Mouse (Mus musculus): ENCODE measurements around the gene Serbp1. TPM values are rescaled to one million over a fixed set of nuclear protein-coding genes. Genes with fewer than 3 reads are reported as not detected.
"Not testable (repeated sequence)": the region's sequence is repeated elsewhere in the genome, so short reads cannot be mapped to it uniquely, and the experiment has no call there.

The Serbp1 gene
- polyA plus RNA-seq, 1 experiment: 179 TPM

DNA sequence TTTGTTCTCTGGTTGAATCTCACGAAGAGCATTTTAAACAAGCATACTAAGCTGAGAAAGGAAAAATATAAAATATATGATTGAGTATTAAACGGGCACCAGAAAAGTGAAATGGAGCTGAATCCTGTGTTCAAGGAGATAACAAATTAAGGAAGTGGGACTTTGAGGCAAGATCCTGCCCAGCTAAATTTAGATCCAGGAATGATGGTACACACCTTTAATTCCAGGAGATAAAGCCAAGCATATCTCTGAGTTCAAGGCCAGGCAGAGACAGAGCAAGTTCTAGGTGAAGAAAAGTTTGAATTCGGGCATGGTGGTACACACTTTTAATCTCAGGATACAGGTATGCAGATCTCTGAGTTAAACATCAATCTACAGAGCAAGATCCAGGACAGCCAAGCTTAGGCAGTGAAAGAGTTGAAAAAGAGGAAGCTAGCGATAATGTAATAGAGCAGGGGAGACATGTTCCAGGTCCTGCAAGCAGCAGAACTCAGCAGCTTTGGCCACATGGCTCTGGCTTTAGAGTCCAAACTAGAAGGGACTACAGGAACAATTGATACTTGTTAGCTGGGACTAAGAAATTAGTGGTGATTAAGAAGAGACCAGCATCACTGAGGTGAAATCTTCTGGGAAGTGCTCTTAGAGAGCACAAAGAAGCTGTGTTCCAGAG is 24.4 kb upstream of the Serbp1 start:
- H3K27ac ChIP-seq (ENCODE audit: insufficient read depth, low read length): no peak overlapping the region
- H3K4me1 ChIP-seq (ENCODE audit: control insufficient read depth, insufficient read depth, low read length): no peaks in the 10 kb centered on the region
- no peak overlapping the region for H3K4me3 ChIP-seq (ENCODE audit: insufficient read depth, low read length)
- TF ChIP-seq POLR2A (IDR thresholded peaks at IDR 0.05; ENCODE audit: extremely low read depth, insufficient read depth, low read length): no peak
- TF ChIP-seq CTCF (IDR thresholded peaks at IDR 0.05; ENCODE audit: extremely low read depth, insufficient read depth, low read length): no peak

DNA sequence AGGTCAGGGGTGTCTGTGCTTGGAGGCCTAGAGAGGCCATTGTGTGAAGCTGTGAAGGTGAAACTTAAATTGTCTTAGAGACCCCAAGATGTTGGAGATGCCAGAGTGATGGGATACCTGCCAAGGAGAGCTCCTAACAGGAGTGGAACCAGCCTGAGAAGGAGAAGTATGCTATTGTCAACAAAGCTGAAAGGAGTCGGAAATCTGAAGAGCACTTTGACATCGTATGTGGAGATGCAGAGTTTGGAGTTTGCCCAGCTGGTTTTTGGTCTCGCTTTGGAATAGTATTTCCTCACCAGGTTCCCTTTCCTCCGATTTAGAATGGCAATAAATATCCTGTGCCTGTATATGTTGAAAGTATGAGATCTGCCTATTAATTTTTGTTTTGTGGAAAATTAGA is 20.6 kb upstream of the Serbp1 start:
- no peaks in the 10 kb centered on the region for H3K4me1 ChIP-seq (ENCODE audit: control insufficient read depth, insufficient read depth, low read length)
- no peak for TF ChIP-seq CTCF (IDR thresholded peaks at IDR 0.05; ENCODE audit: extremely low read depth, insufficient read depth, low read length)
- TF ChIP-seq POLR2A (IDR thresholded peaks at IDR 0.05; ENCODE audit: extremely low read depth, insufficient read depth, low read length): no peak
- H3K27ac ChIP-seq (ENCODE audit: insufficient read depth, low read length): no peak overlapping the region
- no peak overlapping the region for H3K4me3 ChIP-seq (ENCODE audit: insufficient read depth, low read length)

DNA sequence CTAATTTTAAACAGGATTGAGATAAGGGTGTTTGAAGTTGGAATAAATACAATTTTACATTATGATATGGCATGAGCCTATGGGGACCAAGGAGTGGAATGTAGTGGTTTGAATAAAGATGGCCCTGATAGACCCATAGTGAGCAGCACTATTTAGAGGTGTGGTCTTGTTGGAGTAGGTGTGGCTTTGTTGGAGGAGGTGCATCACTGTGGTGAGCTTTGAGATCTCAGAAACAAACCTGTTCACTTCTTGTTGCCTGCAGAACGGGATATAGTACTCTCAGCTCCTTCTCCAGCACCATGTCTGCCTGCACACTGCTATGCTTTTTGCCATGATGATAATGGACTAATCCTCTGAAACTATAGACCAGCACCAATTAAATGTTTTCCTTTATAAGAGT is 20.1 kb upstream of the Serbp1 start:
- Histone ChIP-seq H3K4me3 (ENCODE audit: insufficient read depth, low read length) (no peak overlapping the region), H3K4me1 (ENCODE audit: control insufficient read depth, insufficient read depth, low read length) (no peaks in the 10 kb centered on the region), H3K27ac (ENCODE audit: insufficient read depth, low read length) (no peak overlapping the region)
- TF ChIP-seq POLR2A (IDR thresholded peaks at IDR 0.05; ENCODE audit: extremely low read depth, insufficient read depth, low read length) (no peak), CTCF (IDR thresholded peaks at IDR 0.05; ENCODE audit: extremely low read depth, insufficient read depth, low read length) (no peak)

DNA sequence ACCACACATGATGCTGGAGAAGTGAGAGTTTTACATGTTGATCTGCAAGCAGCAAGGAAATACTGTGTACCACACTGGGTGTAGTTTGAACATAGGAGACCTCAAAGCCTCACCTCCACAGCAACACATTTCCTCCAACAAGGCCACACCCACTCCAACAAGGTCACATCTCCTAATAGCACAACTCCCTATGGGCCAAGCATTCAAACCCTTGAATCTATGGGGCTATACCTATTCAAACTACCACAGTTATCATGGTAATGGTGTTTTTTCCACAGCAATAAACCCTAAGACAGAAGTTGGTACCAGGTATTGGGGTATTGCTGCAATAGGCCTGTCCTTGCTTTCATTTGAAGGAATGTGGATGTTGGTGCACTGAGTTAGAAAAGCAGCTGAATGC is 19.4 kb upstream of the Serbp1 start:
- H3K4me3 ChIP-seq (ENCODE audit: insufficient read depth, low read length): no peak overlapping the region
- TF ChIP-seq CTCF (IDR thresholded peaks at IDR 0.05; ENCODE audit: extremely low read depth, insufficient read depth, low read length): no peak
- H3K27ac ChIP-seq (ENCODE audit: insufficient read depth, low read length): no peak overlapping the region
- no peaks in the 10 kb centered on the region for H3K4me1 ChIP-seq (ENCODE audit: control insufficient read depth, insufficient read depth, low read length)

DNA sequence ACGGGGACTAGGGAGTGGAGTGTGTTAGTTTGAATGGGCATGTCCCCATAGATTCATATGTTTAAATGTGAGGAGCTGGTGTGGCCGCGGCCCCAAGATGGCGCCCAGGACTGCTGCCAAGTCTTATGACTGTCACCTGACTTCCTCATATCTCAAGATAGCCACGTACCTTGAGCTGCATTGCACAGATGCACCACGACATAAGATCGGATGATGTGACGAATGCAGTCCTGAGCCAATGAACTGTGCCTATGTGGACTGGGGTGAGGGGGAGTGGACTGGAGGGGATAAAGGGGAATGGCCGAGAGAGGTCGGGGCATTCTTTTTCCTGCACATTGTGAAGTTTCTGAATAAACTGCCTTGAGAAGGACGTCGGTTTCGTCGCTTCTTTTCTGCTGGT is 18.0 kb upstream of the Serbp1 start:
- H3K4me3 ChIP-seq (ENCODE audit: insufficient read depth, low read length); H3K27ac ChIP-seq (ENCODE audit: insufficient read depth, low read length); H3K4me1 ChIP-seq (ENCODE audit: control insufficient read depth, insufficient read depth, low read length): not testable (repeated sequence)

DNA sequence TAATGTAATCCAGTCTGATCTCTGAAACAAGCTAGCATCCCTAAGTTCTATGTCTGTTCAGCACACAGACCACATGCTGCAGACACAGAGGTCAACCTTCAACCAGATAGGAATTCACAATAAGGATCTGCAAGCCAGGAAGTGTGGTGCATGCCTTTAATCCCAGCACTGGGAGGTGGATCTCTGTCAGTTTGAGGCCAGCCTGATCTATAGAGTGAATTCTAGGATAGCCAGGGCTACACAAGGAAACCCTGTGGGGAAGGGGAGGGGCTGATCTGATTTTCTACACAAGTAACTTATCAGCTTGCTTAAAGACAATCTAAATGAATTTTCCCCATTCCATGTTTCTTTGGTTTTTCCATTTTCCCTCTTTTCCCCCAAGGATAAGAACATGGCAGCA is 17.2 kb upstream of the Serbp1 start:
- Histone ChIP-seq H3K4me1 (ENCODE audit: control insufficient read depth, insufficient read depth, low read length) (no peaks in the 10 kb centered on the region), H3K27ac (ENCODE audit: insufficient read depth, low read length) (no peak overlapping the region), H3K4me3 (ENCODE audit: insufficient read depth, low read length) (no peak overlapping the region)
- no peak for TF ChIP-seq CTCF (IDR thresholded peaks at IDR 0.05; ENCODE audit: extremely low read depth, insufficient read depth, low read length)
- no peak for TF ChIP-seq POLR2A (IDR thresholded peaks at IDR 0.05; ENCODE audit: extremely low read depth, insufficient read depth, low read length)

DNA sequence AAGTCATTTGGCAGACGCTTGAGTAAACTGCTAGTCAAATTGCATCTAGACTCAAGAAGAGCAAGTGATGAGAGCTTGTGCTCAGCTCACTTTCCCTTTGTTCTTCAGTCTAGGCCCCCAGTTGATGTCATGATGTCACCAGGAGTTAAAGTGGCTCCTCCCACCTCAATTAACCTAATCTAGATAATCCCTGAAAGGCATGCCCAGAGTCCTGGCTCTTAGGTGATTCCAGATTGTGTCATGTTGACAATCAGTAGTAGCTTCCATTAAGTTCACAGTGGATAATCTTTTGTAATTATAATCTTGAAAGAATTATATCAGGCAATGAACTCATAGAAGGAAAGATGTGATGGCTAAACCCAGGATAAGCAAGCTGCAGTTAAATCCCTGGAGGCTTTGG is 14.9 kb upstream of the Serbp1 start:
- H3K27ac ChIP-seq (ENCODE audit: insufficient read depth, low read length): no peak overlapping the region
- no peak overlapping the region for H3K4me3 ChIP-seq (ENCODE audit: insufficient read depth, low read length)
- H3K4me1 ChIP-seq (ENCODE audit: control insufficient read depth, insufficient read depth, low read length): no peaks in the 10 kb centered on the region
- no peak for TF ChIP-seq CTCF (IDR thresholded peaks at IDR 0.05; ENCODE audit: extremely low read depth, insufficient read depth, low read length)
- no peak for TF ChIP-seq POLR2A (IDR thresholded peaks at IDR 0.05; ENCODE audit: extremely low read depth, insufficient read depth, low read length)

DNA sequence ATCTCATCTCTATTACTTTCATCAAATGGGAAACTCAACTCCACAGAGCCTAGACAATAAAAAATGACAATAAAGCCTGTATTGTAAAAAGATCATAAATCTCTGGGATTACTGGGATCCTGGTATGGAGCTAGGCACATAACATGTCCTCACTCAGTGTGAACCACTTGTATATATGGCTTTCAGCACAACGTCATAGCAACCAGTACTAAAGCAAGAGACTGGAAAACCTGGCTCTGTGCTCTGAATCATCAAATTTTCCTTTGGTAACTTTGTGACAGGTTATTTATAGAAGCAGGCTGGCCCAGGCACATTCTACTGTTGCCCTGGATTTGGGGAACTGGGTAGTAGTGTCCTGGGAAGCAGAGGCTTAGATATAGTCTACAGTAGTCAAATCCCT is 14.5 kb upstream of the Serbp1 start:
- H3K27ac ChIP-seq (ENCODE audit: insufficient read depth, low read length): no peak overlapping the region
- no peak overlapping the region for H3K4me3 ChIP-seq (ENCODE audit: insufficient read depth, low read length)
- H3K4me1 ChIP-seq (ENCODE audit: control insufficient read depth, insufficient read depth, low read length): no peaks in the 10 kb centered on the region
- TF ChIP-seq POLR2A (IDR thresholded peaks at IDR 0.05; ENCODE audit: extremely low read depth, insufficient read depth, low read length) (no peak), CTCF (IDR thresholded peaks at IDR 0.05; ENCODE audit: extremely low read depth, insufficient read depth, low read length) (no peak)

DNA sequence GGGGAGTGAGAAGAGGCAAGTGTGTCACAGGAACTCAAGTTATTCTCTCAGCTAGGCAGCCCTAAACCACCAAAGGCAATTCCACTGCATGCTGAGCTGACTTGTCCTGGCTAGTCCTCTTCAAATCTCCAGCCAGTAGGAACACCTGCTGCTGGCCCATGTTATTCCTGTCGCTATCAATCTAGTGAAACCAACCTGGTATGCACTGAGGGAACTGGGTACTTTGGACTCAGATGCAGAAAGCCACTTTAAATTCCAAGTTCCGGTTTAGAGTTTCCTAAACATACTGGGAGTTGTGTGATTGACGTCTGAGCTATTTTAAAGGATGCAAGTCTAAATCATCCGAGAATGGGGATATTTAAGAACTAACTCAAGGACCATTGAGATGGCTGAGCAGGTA is 11.7 kb upstream of the Serbp1 start:
- Histone ChIP-seq H3K4me1 (ENCODE audit: control insufficient read depth, insufficient read depth, low read length) (no peaks in the 10 kb centered on the region), H3K27ac (ENCODE audit: insufficient read depth, low read length) (no peak overlapping the region), H3K4me3 (ENCODE audit: insufficient read depth, low read length) (no peak overlapping the region)
- no peak for TF ChIP-seq POLR2A (IDR thresholded peaks at IDR 0.05; ENCODE audit: extremely low read depth, insufficient read depth, low read length)
- no peak for TF ChIP-seq CTCF (IDR thresholded peaks at IDR 0.05; ENCODE audit: extremely low read depth, insufficient read depth, low read length)

DNA sequence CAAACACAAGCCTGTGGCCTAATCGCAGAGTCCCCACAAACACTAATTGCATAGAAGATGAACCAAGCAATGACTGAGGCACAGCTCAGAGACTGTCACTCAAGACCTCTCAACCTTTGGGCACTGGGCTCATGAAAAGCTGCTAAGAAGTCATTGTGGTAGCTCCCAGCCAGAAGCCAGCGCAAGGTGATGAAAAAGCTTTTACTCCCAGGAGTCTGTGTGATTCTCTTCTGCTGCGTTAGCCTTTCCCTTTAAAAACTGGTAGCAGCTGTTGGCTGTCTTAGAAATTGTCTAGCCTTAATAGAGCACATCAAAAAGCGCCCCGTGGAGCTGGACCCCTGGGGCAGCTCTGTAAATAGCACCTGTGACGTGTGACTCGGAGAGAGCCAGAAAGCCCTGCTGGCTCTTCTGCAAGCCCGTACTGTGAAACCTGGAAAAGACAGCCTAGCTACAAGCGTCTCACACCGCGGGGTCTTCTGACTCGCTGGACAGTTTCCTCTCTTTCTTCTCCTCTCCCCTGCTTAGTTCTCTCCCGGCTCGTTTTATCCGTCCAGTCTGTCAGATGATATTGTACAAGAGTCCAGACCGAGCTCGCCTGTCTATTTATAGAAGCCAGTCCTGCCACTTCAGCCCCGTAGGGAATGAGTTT is 9.4 kb upstream of the Serbp1 start:
- no peak overlapping the region for H3K27ac ChIP-seq (ENCODE audit: insufficient read depth, low read length)
- peak overlapping the region; percentile 12; the same call in 1 of the 2 replicates for H3K4me3 ChIP-seq (ENCODE audit: insufficient read depth, low read length)
- no peaks in the 10 kb centered on the region for H3K4me1 ChIP-seq (ENCODE audit: control insufficient read depth, insufficient read depth, low read length)
- TF ChIP-seq POLR2A (IDR thresholded peaks at IDR 0.05; ENCODE audit: extremely low read depth, insufficient read depth, low read length): no peak
- no peak for TF ChIP-seq CTCF (IDR thresholded peaks at IDR 0.05; ENCODE audit: extremely low read depth, insufficient read depth, low read length)

Measured in cortical plate, adult 2 months (tissue).